Mouse (Mus musculus) lung, embryonic 15.5 days (tissue): ENCODE measurements around the gene Spata21. TPM values are rescaled to one million over a fixed set of nuclear protein-coding genes. Genes with fewer than 3 reads are reported as not detected.

Experiments
- ATAC-seq: fragments of 200-750 bp; cut with Nextera tagmentation; 2 replicates; pipeline ENCODE4 v1.8.0; 2017; ENCODE audit warnings: moderate number of reproducible peaks, borderline replicate concordance; ENCODE audit not compliant: low FRiP score, low TSS enrichment; ENCODE audit errors: extremely low read depth
- H3K27ac ChIP-seq: fragments of 300-500 bp; sonication (generic); 2 replicates; pipeline ENCODE4 v1.5.1; 2015; ENCODE audit warnings: moderate library complexity, mild to moderate bottlenecking, inconsistent platforms
- H3K27me3 ChIP-seq: fragments of 300-500 bp; sonication (generic); 2 replicates; pipeline ENCODE4 v1.6.1; 2015; ENCODE audit warnings: inconsistent platforms
- H3K36me3 ChIP-seq: fragments of 300-500 bp; sonication (generic); 2 replicates; pipeline ENCODE4 v1.6.1; 2015; ENCODE audit warnings: inconsistent platforms
- H3K4me1 ChIP-seq: fragments of 300-500 bp; sonication (generic); 2 replicates; pipeline ENCODE4 v1.6.1; 2015; ENCODE audit warnings: inconsistent platforms
- H3K4me2 ChIP-seq: fragments of 300-500 bp; sonication (generic); 2 replicates; pipeline ENCODE4 v1.6.1; 2015; ENCODE audit warnings: inconsistent platforms, mild to moderate bottlenecking, moderate library complexity
- H3K4me3 ChIP-seq: fragments of 300-500 bp; sonication (generic); 2 replicates; pipeline ENCODE4 v1.5.1; 2015; ENCODE audit warnings: mild to moderate bottlenecking, inconsistent platforms
- H3K9ac ChIP-seq: fragments of 300-500 bp; sonication (generic); 2 replicates; pipeline ENCODE4 v1.6.1; 2015; ENCODE audit warnings: inconsistent platforms
- H3K9me3 ChIP-seq: fragments of 300-500 bp; sonication (generic); 2 replicates; pipeline ENCODE4 v1.6.1; 2016; ENCODE audit warnings: inconsistent platforms
- WGBS: fragments of 180-500 bp; shearing (Covaris S2); methylation state at CpG from one replicate; pipeline ENCODE4 v1.1.7; 2015; 5-methylcytosine and 5-hydroxymethylcytosine counted together
- polyA plus RNA-seq: library from polyadenylated mRNA; unstranded; fragments of >200 nt; fragmentation: Nextera tagmentation; extraction: Ambion mirVana; gene quantifications from 2 replicates; pipeline ENCODE4 v1.2.1, GENCODE M21; 2015

The Spata21 gene
- polyA plus RNA-seq, 1 experiment from 2014 or later: 0.62 TPM

DNA sequence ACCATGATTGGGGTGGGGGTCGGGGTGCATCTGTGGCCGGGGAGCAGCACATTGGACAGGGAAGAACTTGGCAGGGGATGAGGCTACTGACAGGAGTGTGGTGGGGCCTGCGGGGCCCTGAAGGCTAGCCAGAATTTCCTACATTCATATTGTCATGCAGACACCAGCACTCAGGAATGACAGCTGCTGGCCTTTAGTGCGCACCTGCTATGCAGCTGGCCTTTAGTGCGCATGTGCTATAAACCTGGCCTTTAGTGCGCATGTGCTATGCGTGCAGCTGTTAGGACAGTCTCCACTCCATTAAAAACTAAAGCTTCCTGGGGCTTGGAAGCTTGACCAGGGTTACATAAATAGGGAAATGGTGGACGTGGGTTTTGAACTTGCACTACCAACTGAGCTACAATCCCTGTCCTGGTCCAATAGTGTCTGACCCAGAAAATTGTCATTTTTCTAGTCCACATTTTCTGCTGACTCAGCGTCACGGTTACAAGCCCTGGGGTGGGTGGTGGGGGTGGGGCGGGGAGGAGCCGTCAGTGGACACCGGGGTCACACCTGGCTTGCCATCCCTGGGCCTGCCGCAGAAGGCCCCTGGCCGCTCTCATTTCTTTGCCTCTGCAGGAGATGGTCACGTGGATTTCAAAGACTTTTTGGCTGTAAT, 18.5 kb downstream of the Spata21 start:
- no peak overlapping the region for H3K4me2 ChIP-seq
- peaks cover 16% of the 10 kb centered on the region for H3K36me3 ChIP-seq
- ATAC-seq: no peak
- peaks cover 6% of the 10 kb centered on the region for H3K4me1 ChIP-seq
- 74% methylated on average over 16 of the region's 16 CpGs for WGBS
- H3K4me3 ChIP-seq: no peak overlapping the region
- H3K9ac ChIP-seq: no peak overlapping the region
- H3K27ac ChIP-seq: no peak overlapping the region
- no peaks in the 10 kb centered on the region for H3K27me3 ChIP-seq
- H3K9me3 ChIP-seq: no peaks in the 10 kb centered on the region

DNA sequence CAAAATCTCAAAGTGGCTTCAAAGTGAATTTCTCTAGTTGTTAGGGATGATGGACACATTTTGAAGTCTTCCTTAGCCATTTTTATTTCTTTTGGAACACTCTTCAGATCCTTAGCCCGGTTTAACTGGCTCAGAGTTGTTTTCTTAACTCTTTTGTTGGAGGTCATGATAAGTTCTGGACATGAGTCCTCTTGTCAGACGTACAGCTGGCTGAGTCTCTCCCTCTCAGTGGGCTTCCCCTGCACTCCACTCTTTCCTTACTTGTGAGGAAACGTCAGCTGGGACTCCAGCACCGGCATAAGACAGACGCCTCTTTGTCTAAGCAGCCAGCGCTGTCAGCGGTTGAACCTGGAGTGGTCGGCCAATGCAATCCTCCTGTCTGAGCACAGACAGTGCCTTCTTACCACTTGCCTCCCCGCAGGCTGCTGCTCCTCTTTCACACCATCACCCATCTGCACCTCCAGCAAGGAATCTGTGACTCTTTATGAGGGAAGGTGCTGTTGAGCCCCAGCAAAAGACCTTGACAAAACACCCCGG, 20.1 kb downstream of the Spata21 start:
- Histone ChIP-seq H3K4me3 (no peak overlapping the region), H3K36me3 (peaks cover 32% of the 10 kb centered on the region), H3K27me3 (no peaks in the 10 kb centered on the region), H3K9ac (no peak overlapping the region), H3K4me1 (peaks cover 9% of the 10 kb centered on the region), H3K9me3 (no peaks in the 10 kb centered on the region), H3K27ac (peak overlapping the region; percentile 48), H3K4me2 (no peak overlapping the region)
- 11% methylated on average over 10 of the region's 10 CpGs for WGBS
- no peak for ATAC-seq

DNA sequence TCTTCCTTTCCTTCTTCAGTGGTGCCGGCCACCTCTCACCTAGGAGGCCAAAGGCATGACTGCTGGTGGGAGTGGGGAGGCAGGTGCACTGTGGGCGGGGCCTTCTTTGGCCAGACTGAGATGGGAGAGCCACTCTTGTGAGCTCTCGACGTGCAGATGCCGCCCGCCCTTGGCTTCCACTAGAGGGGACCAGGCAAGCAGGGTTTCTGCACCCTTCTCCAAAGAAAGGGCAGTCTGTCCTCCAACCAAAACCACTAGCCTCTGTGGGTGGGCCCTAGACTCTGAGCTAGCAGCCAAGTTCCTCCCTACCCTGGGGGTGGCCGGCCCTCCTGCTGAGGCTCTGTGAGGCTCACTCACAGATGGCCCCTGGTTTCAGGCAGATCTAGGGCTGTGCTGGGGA, 25.7 kb downstream of the Spata21 start:
- Histone ChIP-seq H3K9ac (no peak overlapping the region), H3K27ac (peak overlapping the region; percentile 88), H3K4me2 (no peak overlapping the region), H3K9me3 (no peaks in the 10 kb centered on the region), H3K4me3 (no peak overlapping the region), H3K36me3 (peaks cover 79% of the 10 kb centered on the region), H3K27me3 (no peaks in the 10 kb centered on the region), H3K4me1 (peaks cover 27% of the 10 kb centered on the region)
- WGBS: 50% methylated on average over 7 of the region's 7 CpGs
- peak; percentile 67; the same call in 1 of the 2 replicates for ATAC-seq

DNA sequence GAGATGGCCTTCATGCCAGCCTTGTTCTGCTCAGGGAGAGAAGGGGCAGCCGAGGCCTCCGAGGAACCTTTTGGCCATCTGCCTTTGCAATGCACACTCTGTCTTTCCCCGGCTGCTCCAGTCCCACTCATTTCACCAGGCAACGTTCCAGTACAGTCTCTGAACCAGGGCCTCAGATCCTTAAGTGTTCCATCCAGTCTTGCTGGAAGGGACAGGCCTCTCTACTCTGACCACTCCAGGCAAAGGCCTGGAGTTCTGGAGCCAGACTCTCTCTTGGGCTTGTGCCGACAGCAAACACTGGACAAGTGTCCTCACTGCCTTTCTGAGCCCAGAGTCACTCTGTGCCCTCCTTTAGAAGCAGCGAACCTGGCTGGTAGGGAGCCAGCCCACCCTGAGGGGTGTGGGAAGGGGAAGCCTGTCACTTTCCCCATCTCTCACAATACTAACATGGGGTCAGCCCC, 26.4 kb downstream of the Spata21 start:
- Histone ChIP-seq H3K4me2 (no peak overlapping the region), H3K9me3 (no peaks in the 10 kb centered on the region), H3K27me3 (no peaks in the 10 kb centered on the region), H3K4me1 (peaks cover 26% of the 10 kb centered on the region), H3K36me3 (peaks cover 79% of the 10 kb centered on the region), H3K27ac (peak overlapping the region; percentile 88), H3K4me3 (no peak overlapping the region), H3K9ac (no peak overlapping the region)
- WGBS: 55% methylated on average over 6 of the region's 6 CpGs
- ATAC-seq: 0 out of 2 replicates have a peak, but pooled peaks have one; percentile 3

DNA sequence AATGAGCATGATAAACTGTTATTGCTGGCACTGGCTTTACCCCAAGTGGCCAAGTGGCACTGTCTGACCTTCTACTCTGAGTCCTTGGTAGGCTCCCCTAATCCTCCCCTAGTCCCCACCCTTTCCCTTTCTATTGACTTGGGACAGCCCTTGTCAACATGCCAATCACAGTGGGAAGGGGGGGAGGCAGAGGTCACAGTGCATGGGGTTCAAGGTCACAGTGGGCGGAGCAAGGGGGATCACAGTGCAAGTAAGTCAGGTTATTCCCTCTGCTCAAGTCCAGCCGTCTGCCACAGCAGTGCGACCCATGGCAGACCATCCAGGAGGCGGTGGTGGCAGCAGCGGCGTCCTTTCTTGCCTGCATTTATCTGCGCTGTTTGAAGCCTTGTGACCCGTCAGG, 27.3 kb downstream of the Spata21 start:
- Histone ChIP-seq H3K36me3 (peaks cover 75% of the 10 kb centered on the region), H3K27ac (peak overlapping the region; percentile 38; the same call in 1 of the 2 replicates), H3K4me1 (peaks cover 26% of the 10 kb centered on the region)

DNA sequence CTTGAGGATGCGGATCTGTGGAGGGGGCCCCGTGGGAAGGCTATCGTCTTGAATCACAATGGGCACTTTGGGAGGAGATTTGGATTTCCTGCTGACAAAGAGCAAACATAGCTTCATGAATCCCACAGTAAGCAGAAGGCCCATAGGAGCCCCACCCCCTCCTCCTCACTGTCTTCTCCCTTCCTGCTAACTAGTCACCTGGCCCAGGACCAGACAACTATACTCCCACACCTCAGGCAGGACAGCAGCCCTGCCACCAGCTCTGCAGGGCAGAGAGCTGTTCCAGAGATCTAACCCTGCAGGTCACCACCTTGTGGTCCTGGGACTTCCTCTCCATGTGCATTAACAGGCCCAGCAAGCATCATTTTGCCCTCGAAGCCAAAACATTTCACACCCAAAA, 30.6 kb downstream of the Spata21 start:
- ATAC-seq: no peak

More for the DNA sequence above, 27.3 kb downstream of the Spata21 start:
- no peak for ATAC-seq
- H3K9me3 ChIP-seq: no peaks in the 10 kb centered on the region
- WGBS: 83% methylated on average over 8 of the region's 8 CpGs
- H3K4me3 ChIP-seq: no peak overlapping the region
- H3K4me2 ChIP-seq: no peak overlapping the region
- no peaks in the 10 kb centered on the region for H3K27me3 ChIP-seq
- no peak overlapping the region for H3K9ac ChIP-seq

DNA sequence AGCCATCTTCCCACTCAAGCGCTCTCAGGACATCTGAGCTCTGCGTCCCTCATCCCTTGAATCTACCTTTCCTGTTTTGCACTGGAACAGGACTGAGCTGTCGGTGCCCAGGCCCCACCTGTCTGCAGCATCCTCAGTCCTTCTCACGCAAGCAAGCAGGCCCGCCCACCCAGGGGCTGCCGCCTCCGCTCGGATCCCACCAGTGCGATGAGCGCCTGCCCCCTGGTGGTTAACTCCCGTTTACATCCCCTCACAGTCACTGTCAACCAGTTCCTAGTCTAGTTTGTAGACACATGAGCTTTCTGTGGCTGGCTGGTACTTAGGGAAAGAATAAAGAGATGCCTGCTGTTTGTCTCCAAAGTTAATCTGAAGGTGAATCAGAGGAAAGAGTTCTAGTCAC, 32.6 kb downstream of the Spata21 start:
- no peaks in the 10 kb centered on the region for H3K27me3 ChIP-seq
- no peak overlapping the region for H3K9ac ChIP-seq
- no peak overlapping the region for H3K4me2 ChIP-seq
- peaks cover 23% of the 10 kb centered on the region; the same call in 1 of the 2 replicates for H3K4me1 ChIP-seq
- H3K9me3 ChIP-seq: no peaks in the 10 kb centered on the region
- peak; percentile 46; the same call in 1 of the 2 replicates for ATAC-seq
- WGBS: 23% methylated on average over 11 of the region's 11 CpGs
- no peak overlapping the region for H3K4me3 ChIP-seq
- peaks cover 28% of the 10 kb centered on the region for H3K36me3 ChIP-seq
- H3K27ac ChIP-seq: no peak overlapping the region

More for the DNA sequence above, 30.6 kb downstream of the Spata21 start:
- Histone ChIP-seq H3K4me3 (no peak overlapping the region), H3K9ac (no peak overlapping the region), H3K27ac (no peak overlapping the region), H3K4me2 (no peak overlapping the region), H3K4me1 (peaks cover 35% of the 10 kb centered on the region), H3K9me3 (no peaks in the 10 kb centered on the region), H3K27me3 (no peaks in the 10 kb centered on the region), H3K36me3 (peaks cover 44% of the 10 kb centered on the region)
- 56% methylated on average over 4 of the region's 4 CpGs for WGBS

DNA sequence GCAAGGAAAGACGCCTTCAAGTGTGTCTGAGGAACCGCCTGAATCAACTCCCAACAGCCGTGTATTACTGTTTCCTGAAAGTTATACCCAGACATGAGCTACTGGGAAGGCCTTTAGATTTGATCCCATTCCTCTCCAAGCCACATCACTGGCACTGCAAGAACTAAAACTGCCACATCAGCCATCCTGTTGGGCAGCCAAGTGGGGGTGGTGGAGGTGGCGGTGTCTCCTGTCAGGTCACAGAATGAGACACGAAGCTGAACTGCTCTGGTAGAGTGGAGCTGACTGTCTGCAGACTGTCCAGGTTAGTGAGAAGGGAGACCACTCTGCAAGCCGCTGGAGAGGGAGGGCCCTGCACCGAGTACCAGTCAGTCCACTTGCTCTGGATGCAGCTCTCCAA, 34.5 kb downstream of the Spata21 start:
- H3K9ac ChIP-seq: no peak overlapping the region
- no peak for ATAC-seq
- H3K4me3 ChIP-seq: no peak overlapping the region
- H3K36me3 ChIP-seq: peaks cover 14% of the 10 kb centered on the region; the same call in 1 of the 2 replicates
- H3K27ac ChIP-seq: peak overlapping the region; percentile 42; the same call in 1 of the 2 replicates
- no peaks in the 10 kb centered on the region for H3K9me3 ChIP-seq
- no peak overlapping the region for H3K4me2 ChIP-seq
- no peaks in the 10 kb centered on the region for H3K27me3 ChIP-seq
- WGBS: 60% methylated on average over 7 of the region's 7 CpGs
- H3K4me1 ChIP-seq: peaks cover 27% of the 10 kb centered on the region; the same call in 1 of the 2 replicates

DNA sequence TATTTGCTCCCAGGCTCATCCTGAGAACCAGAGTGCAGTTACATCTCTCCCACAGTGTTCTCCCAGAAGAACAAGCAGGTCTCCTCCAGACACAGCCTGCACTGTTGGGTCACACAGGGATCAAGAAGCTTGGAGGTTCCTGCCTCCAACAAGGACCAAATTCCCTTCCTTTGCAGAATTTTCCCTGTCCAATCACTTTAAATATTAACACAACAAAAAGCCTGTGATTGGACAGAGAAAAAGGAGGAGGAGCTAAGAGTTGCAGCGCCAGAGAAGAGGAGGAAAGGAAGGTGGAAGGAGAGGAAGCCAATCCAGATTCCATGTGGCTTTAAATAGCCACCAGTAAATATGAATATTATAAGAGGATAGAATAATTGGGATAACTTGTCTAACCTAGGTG, 34.9 kb downstream of the Spata21 start:
- WGBS: 21% methylated on average over 1 of the region's 1 CpGs

DNA sequence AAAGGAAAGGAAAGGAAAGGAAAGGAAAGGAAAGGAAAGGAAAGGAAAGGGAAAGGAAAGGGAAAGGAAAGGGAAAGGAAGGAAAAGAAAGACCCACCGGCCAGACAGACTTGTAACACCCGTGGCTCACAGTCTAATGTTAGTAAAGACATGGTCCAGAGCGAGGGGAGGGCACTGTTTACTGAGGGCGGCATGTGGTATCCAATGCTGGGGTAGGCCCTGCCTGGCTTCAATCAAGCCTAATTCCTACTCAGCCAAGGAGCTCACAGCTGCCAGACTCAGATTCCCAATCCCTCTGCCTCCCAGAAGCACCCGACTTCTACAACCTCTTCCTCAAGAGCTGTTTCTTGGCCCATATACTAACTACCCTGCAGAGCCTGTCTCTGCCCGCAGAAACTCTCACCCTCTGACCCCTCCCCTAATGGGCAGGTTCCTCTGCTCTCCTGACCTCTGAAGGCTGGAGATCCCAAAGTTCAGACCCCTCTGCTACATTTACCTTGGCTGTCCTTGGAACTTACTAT, 41.1 kb downstream of the Spata21 start:
- no peak overlapping the region for H3K4me2 ChIP-seq
- no peak overlapping the region for H3K9ac ChIP-seq
- peaks cover 5% of the 10 kb centered on the region; the same call in 1 of the 2 replicates for H3K36me3 ChIP-seq
- ATAC-seq: no peak
- peaks cover 50% of the 10 kb centered on the region for H3K4me1 ChIP-seq
- no peak overlapping the region for H3K4me3 ChIP-seq
- peak overlapping the region; percentile 72 for H3K27ac ChIP-seq
- no peaks in the 10 kb centered on the region for H3K9me3 ChIP-seq
- 50% methylated on average over 6 of the region's 6 CpGs for WGBS
- H3K27me3 ChIP-seq: no peaks in the 10 kb centered on the region

More for the DNA sequence above, 34.9 kb downstream of the Spata21 start:
- Histone ChIP-seq H3K9ac (no peak overlapping the region), H3K27ac (peak overlapping the region; percentile 42; the same call in 1 of the 2 replicates), H3K27me3 (no peaks in the 10 kb centered on the region), H3K4me1 (peaks cover 27% of the 10 kb centered on the region; the same call in 1 of the 2 replicates), H3K4me2 (no peak overlapping the region), H3K36me3 (peaks cover 9% of the 10 kb centered on the region; the same call in 1 of the 2 replicates), H3K4me3 (no peak overlapping the region), H3K9me3 (no peaks in the 10 kb centered on the region)
- ATAC-seq: no peak

DNA sequence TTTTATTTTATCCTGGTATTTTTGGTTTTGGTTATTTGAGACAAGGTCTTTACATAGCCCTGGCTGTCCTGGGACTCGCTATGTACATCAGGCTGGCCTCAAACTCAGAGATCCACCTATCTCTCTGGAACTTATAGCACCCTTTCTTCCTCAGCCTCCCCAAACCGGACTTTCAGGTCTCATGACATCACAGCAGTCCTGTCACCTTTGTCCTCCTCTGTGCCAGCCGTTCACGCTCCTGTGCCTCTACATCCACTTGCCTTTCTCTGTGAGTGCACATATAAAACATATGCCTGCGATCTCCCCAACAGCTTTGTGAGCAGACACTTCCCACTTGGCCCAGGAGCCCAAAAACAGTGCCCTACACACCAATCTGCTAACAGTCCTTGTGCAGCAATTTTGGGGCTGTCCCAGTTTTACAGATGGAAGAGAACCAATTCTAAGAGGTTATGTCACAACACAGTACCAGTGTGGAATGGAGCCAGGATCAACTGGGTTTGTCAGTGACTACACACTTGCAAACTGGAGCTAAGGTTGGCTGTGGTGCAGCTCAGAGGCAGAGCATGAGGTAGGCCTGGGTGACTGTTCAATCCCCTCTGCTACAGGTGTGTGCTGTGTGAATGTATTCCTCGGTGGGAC, 42.7 kb downstream of the Spata21 start:
- peak; percentile 21; the same call in 1 of the 2 replicates for ATAC-seq
- Histone ChIP-seq H3K4me1 (peaks cover 64% of the 10 kb centered on the region), H3K9ac (0 out of 2 replicates have a peak overlapping the region, but pooled peaks have one; percentile 4), H3K4me3 (no peak overlapping the region), H3K27ac (peak overlapping the region; percentile 98), H3K27me3 (no peaks in the 10 kb centered on the region), H3K4me2 (peak overlapping the region; percentile 27), H3K9me3 (no peaks in the 10 kb centered on the region), H3K36me3 (peaks cover 5% of the 10 kb centered on the region; the same call in 1 of the 2 replicates)
- 62% methylated on average over 6 of the region's 6 CpGs for WGBS
